Mouse (Mus musculus) liver, postnatal 0 days (tissue): ENCODE results near the gene Ubac2.

Source experiments
- CTCF ChIP-seq: sonication (generic); IDR thresholded peaks from 2 replicates; pipeline ENCODE4 v1.5.1; 2016; ENCODE audit warnings: antibody characterized with exemption, low read depth
- EP300 ChIP-seq: IDR thresholded peaks from 2 replicates; pipeline ENCODE4 v1.6.1; 2016; ENCODE audit warnings: antibody characterized with exemption, low read depth, mild to moderate bottlenecking

- TF ChIP-seq CTCF (no peak), EP300 (no peak)
These were observed 86.6 kb downstream of the Ubac2 start, which contains the start of gene Gpr183 for GRCm38 (mm10) chr14:121964990-121965389.
